Mouse (Mus musculus) bone marrow, adult 2 months (tissue): ENCODE data around the gene Tmem106a.

Experiments
- CTCF ChIP-seq: fragments of 200-500 bp; IDR thresholded peaks from 2 replicates; pipeline ENCODE4 v1.5.1; 2011; ENCODE audit warnings: low read length, control low read depth; ENCODE audit not compliant: control insufficient read depth, insufficient read depth
- POLR2A ChIP-seq: fragments of 200-500 bp; IDR thresholded peaks from 2 replicates; pipeline ENCODE4 v1.6.1; 2011; ENCODE audit warnings: low read depth, mild to moderate bottlenecking, control low read depth, low read length, borderline replicate concordance; ENCODE audit not compliant: control insufficient read depth

GRCm38 (mm10) chr11:101543533-101543932 lies 38.5 kb upstream of the Tmem106a start:
- no peak for TF ChIP-seq POLR2A
- no peak for TF ChIP-seq CTCF
